Mouse (Mus musculus): Measurements from ENCODE around the gene Slc35e3.

GRCm38 (mm10) chr10:117690101-117690352, 56.1 kb downstream of the Slc35e3 start:
- no peak for TF ChIP-seq EP300 (optimal IDR thresholded peaks at IDR 0.05)
- no peak for TF ChIP-seq CTCF (IDR thresholded peaks at IDR 0.05; ENCODE audit: low read depth)

Measured in stomach, postnatal 0 days (tissue).